Mouse (Mus musculus) midbrain, embryonic 13.5 days (tissue): ENCODE measurements around the gene Atp1a4. TPM values are rescaled to one million over a fixed set of nuclear protein-coding genes. Genes with fewer than 3 reads are reported as not detected.

Source experiments
- ATAC-seq: fragments of 200-750 bp; cut with Nextera tagmentation; 2 replicates; pipeline ENCODE4 v1.8.0; 2017; ENCODE audit warnings: mild to moderate bottlenecking, moderate TSS enrichment, moderate library complexity
- H3K27ac ChIP-seq: fragments of 300-500 bp; sonication (generic); 2 replicates; pipeline ENCODE4 v1.5.1; 2015; ENCODE audit warnings: inconsistent platforms, mild to moderate bottlenecking, moderate library complexity
- H3K27me3 ChIP-seq: fragments of 300-500 bp; sonication (generic); 2 replicates; pipeline ENCODE4 v1.6.1; 2015; ENCODE audit warnings: mild to moderate bottlenecking, inconsistent platforms
- H3K36me3 ChIP-seq: fragments of 300-500 bp; sonication (generic); 2 replicates; pipeline ENCODE4 v1.6.1; 2015; ENCODE audit warnings: mild to moderate bottlenecking, inconsistent platforms
- H3K4me1 ChIP-seq: fragments of 300-500 bp; sonication (generic); replicated peaks from 2 replicates; pipeline ENCODE4 v1.6.1; 2015; ENCODE audit warnings: inconsistent platforms
- H3K4me2 ChIP-seq: fragments of 300-500 bp; sonication (generic); replicated peaks from 2 replicates; pipeline ENCODE4 v1.6.1; 2015; ENCODE audit warnings: moderate library complexity, mild to moderate bottlenecking, inconsistent platforms
- H3K4me3 ChIP-seq: fragments of 300-500 bp; sonication (generic); replicated peaks from 2 replicates; pipeline ENCODE4 v1.5.1; 2015; ENCODE audit warnings: mild to moderate bottlenecking, inconsistent platforms
- H3K9ac ChIP-seq: fragments of 300-500 bp; sonication (generic); replicated peaks from 2 replicates; pipeline ENCODE4 v1.6.1; 2015; ENCODE audit warnings: mild to moderate bottlenecking, inconsistent platforms
- H3K9me3 ChIP-seq: fragments of 300-500 bp; sonication (generic); 2 replicates; pipeline ENCODE4 v1.6.1; 2016; ENCODE audit warnings: mild to moderate bottlenecking, inconsistent platforms
- WGBS: fragments of 180-500 bp; shearing (Covaris S2); methylation state at CpG from one replicate; pipeline ENCODE4 v1.1.7; 2015; 5-methylcytosine and 5-hydroxymethylcytosine counted together
- polyA plus RNA-seq: library from polyadenylated mRNA; unstranded; fragments of >200 nt; fragmentation: Nextera tagmentation; extraction: Ambion mirVana; gene quantifications from 2 replicates; pipeline ENCODE4 v1.2.1, GENCODE M21; 2015

Atp1a4 gene
- polyA plus RNA-seq, 1 experiment from 2014 or later, result not detected

DNA sequence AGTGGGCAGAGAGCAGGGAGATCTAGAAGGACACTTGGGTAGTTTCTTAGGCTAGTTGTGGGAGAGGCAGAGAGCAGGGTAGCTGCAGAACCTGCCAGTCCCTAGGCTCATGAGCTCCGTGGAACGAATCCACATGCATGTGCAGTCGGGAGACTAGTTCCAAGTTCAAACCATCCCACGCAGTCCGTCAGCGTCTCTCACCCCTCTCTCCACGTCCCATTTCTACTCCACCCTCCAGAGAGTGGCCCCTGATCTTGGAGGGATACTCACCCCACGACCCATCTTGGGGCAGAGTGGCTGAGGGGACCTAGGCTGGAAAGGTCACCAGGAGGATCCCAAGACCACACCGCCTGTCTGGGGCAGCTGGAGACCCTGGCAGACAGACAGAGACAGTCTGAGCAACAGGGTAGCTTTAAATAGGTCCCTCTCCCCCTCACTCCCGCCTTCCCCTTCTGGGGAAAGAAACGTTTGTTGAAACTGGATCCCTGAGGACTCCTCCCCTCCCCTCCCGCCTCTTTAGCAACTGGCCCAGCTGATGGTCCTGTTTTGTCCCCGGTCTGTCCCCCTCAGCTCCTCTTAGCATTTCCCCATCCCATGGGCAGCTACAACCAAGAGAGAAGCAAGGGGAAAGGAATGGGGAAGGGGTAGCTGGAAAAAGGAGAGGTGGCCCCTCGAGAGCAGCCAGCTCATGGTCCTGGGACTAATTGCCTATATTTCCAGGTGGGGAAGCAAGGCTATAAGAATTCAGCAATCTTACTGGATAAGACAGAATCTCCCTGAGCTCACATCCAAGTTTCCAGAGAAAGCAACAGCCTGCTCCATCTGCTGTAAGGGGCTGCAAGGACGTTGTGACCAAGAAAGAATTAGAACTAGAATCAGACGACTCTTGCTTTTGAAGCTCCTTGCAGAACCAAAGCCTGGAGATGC is 39.7 kb upstream of the Atp1a4 start, which contains the start of gene Atp1a2:
Atp1a2 (minus strand) TSS at position 454 of the 927 bp plus-strand sequence.
- H3K4me3 ChIP-seq, result peak within 1 kb of the TSS; percentile 24
- H3K27ac ChIP-seq, result peak within 1 kb of the TSS; percentile 47
- peaks cover 65% of the 10 kb centered on the region for H3K4me1 ChIP-seq
- no peaks in the 10 kb centered on the region for H3K36me3 ChIP-seq
- WGBS, result 13% methylated on average over 16 of the region's 16 CpGs
- peak within 1 kb of the TSS; percentile 33 for H3K4me2 ChIP-seq
- ATAC-seq, result peak; percentile 20; the same call in 1 of the 2 replicates
- no peaks in the 10 kb centered on the region for H3K9me3 ChIP-seq
- H3K27me3 ChIP-seq, result peaks cover 5% of the 10 kb centered on the region; the same call in 1 of the 2 replicates
- peak within 1 kb of the TSS; percentile 44; the same call in 1 of the 2 replicates for H3K9ac ChIP-seq

DNA sequence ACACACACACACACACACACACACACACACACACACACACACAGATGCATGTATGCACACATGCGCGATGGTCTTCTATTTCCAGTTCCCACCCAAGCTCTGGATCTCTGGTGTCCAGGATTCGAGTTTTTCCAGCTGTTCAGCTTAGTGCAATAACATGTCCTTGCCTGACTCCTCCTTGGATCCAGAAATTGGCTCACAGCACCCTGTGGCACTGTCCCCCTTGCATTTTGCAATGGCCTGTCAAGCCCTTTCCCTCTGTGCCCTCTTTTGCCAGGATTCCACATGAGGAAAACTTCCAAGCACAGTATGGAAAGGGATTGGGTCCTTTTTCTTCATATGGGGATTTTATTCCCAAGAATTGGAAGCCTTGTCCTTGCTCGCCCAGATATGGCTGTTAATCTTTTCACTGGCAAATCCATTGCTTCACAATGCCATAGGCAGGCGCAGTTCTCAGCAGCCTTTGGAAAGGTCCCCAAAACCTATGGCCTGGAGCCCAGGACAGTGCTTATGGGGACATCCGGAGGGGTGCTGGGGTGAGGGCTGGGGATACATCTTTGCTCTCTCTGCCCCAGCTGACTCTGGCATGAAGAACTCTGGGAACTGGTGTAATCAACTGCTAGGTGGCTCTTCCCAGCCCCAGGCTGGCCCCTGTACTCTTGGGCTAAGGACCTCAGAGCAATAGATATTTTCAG is 38.7 kb upstream of the Atp1a4 start:
- WGBS, result 86% methylated on average over 6 of the region's 6 CpGs
- Histone ChIP-seq H3K4me1 (peaks cover 57% of the 10 kb centered on the region), H3K4me2 (peak overlapping the region; percentile 33), H3K27me3 (peaks cover 5% of the 10 kb centered on the region; the same call in 1 of the 2 replicates), H3K4me3 (peak overlapping the region; percentile 24), H3K36me3 (no peaks in the 10 kb centered on the region), H3K9me3 (no peaks in the 10 kb centered on the region), H3K9ac (peak overlapping the region; percentile 44; the same call in 1 of the 2 replicates), H3K27ac (peak overlapping the region; percentile 47)
- no peak for ATAC-seq

GRCm38 (mm10) chr1:172295751-172296197 is 37.6 kb upstream of the Atp1a4 start:
- Histone ChIP-seq H3K4me2 (peak overlapping the region; percentile 33), H3K4me3 (peak overlapping the region; percentile 24; the same call in 1 of the 2 replicates), H3K4me1 (peaks cover 45% of the 10 kb centered on the region), H3K36me3 (no peaks in the 10 kb centered on the region), H3K27ac (peak overlapping the region; percentile 47; the same call in 1 of the 2 replicates), H3K9me3 (no peaks in the 10 kb centered on the region), H3K27me3 (peaks cover 5% of the 10 kb centered on the region; the same call in 1 of the 2 replicates), H3K9ac (no peak overlapping the region)
- WGBS, result 44% methylated on average over 4 of the region's 4 CpGs
- peak; percentile 64 for ATAC-seq

- no peak overlapping the region for H3K4me3 ChIP-seq
- ATAC-seq, result no peak
- H3K27me3 ChIP-seq, result no peaks in the 10 kb centered on the region; the same call in 1 of the 2 replicates
- no peak overlapping the region for H3K27ac ChIP-seq
- no peaks in the 10 kb centered on the region for H3K9me3 ChIP-seq
- 86% methylated on average over 11 of the region's 11 CpGs for WGBS
- H3K9ac ChIP-seq, result no peak overlapping the region
- peaks cover 40% of the 10 kb centered on the region for H3K4me1 ChIP-seq
- no peak overlapping the region for H3K4me2 ChIP-seq
- H3K36me3 ChIP-seq, result no peaks in the 10 kb centered on the region
These were observed 35.2 kb upstream of the Atp1a4 start for GRCm38 (mm10) chr1:172293449-172293848.

DNA sequence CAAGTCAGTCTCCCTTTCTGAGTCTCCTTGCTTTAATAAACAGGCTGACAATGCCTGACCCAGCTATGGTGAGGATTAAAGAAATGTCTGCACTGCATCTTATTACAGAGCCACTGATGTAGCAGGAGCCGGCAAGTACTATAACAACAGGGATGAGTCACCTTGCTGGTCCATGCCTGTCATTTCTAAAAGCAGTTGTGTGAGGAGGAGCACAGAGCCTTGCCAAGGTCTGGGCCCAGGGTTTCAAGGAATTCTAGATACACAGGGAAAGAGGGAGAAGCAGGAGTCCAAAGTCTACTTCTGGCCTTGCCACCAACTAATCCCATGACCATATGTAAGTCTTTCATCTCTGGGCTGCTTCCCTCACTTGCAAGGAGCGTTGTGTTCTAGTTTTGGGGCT is 34.7 kb upstream of the Atp1a4 start:
- 75% methylated on average over 2 of the region's 2 CpGs for WGBS
- Histone ChIP-seq H3K4me2 (no peak overlapping the region), H3K36me3 (no peaks in the 10 kb centered on the region), H3K4me3 (no peak overlapping the region), H3K4me1 (peaks cover 35% of the 10 kb centered on the region), H3K9ac (no peak overlapping the region), H3K9me3 (no peaks in the 10 kb centered on the region), H3K27me3 (no peaks in the 10 kb centered on the region; the same call in 1 of the 2 replicates), H3K27ac (no peak overlapping the region)
- ATAC-seq, result no peak

DNA sequence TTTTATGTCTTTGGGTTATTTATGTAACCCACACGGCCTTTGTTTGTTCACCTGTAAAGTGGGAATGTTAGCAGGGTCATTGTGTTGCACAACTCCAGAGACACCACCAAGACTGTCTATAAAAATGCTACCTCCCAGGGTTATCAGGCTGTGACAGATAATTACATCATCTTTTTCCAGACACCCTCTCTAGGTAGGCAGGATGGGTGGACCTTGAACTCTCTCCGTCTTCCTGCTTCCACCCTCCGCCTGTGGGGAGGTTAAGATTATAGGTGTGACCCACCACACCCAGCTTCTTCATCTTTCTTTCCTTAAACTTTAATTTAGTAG is 31.4 kb upstream of the Atp1a4 start:
- WGBS, result 95% methylated on average over 3 of the region's 3 CpGs
- Histone ChIP-seq H3K4me1 (peaks cover 4% of the 10 kb centered on the region), H3K27ac (no peak overlapping the region), H3K27me3 (no peaks in the 10 kb centered on the region), H3K4me2 (no peak overlapping the region), H3K36me3 (no peaks in the 10 kb centered on the region), H3K4me3 (no peak overlapping the region), H3K9me3 (no peaks in the 10 kb centered on the region), H3K9ac (no peak overlapping the region)
- ATAC-seq, result no peak

DNA sequence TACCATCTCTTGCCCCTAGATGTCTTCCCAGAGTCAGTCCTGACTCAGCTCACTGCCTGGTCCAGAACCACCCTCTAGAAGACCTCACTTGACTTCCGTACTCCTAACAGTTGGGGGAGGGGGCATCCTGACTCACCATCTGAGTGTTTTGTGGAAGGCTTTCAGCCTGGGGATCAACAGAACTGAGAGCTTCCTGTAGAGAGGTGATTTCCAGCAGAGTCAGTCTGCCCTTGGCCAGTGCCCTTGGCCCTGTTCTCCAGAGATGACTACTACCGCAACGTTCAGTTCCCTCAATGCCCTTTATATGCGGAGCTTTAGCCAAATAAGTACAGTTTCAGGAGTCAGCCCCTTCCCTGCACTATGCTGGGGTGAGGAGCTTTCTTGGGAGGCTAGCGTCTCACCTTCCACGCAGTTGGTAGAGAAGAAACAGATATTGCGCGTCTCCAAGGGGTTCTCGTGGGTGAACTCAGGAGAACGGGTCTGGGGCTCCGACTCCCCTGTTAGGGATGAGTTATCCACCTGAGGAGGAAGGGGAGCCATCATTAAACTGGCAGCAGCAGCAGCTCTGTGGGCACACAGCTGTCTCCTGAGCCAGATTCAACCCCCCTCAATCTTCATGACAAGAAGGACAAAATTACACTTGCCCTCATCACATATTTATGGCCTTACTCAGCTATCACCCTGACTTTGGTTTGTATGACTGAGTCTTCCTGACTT is 30.8 kb upstream of the Atp1a4 start:
- H3K4me3 ChIP-seq, result no peak overlapping the region
- no peak for ATAC-seq
- H3K27ac ChIP-seq, result no peak overlapping the region
- H3K4me2 ChIP-seq, result no peak overlapping the region
- WGBS, result 92% methylated on average over 11 of the region's 11 CpGs
- H3K27me3 ChIP-seq, result no peaks in the 10 kb centered on the region
- H3K4me1 ChIP-seq, result no peaks in the 10 kb centered on the region
- no peaks in the 10 kb centered on the region for H3K36me3 ChIP-seq
- H3K9me3 ChIP-seq, result no peaks in the 10 kb centered on the region
- no peak overlapping the region for H3K9ac ChIP-seq

DNA sequence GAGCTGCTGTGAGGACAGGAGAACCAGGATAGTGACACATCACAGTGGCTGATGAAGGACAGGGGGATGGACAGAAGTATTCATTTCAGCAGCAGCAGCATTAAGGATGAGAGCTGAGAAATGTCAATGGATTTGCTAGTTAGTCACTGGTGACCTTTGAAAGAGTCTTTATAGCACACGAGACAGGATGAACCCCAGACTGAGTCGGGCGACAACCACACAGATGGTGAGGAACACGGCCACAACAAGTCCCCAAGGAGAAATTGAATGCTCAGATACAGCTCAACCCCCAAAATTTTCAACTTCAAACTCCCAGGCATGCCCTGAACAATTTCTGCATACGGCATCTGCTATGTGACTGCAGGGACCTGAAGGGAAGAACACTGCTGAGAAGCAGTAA is 28.5 kb upstream of the Atp1a4 start:
- Histone ChIP-seq H3K4me1 (no peaks in the 10 kb centered on the region), H3K4me2 (no peak overlapping the region), H3K27ac (no peak overlapping the region), H3K4me3 (no peak overlapping the region), H3K9me3 (no peaks in the 10 kb centered on the region), H3K27me3 (no peaks in the 10 kb centered on the region), H3K36me3 (no peaks in the 10 kb centered on the region), H3K9ac (no peak overlapping the region)
- WGBS, result 94% methylated on average over 5 of the region's 5 CpGs
- ATAC-seq, result no peak

DNA sequence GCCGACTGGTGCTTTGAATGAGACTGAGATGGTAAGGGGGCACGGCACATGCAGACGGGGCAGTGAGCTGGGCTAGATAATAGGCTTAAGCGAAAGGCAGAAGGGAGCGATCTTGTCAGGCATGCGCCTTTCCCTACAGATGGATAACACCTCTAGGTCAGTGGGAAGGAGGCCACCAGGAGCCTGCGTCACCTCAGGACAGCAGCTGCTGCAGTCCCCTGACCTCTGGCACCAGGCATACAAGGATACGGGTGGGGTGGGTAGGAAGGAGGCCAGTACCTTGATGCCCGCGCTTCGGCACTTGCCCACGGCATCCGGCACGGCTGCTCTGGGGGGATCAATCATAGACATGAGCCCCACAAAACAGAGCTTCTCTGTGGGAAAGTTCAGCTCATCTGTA is 26.0 kb upstream of the Atp1a4 start:
- Histone ChIP-seq H3K4me1 (no peaks in the 10 kb centered on the region), H3K4me3 (no peak overlapping the region), H3K4me2 (no peak overlapping the region), H3K27ac (no peak overlapping the region), H3K36me3 (no peaks in the 10 kb centered on the region), H3K9ac (no peak overlapping the region), H3K9me3 (no peaks in the 10 kb centered on the region), H3K27me3 (no peaks in the 10 kb centered on the region)
- 89% methylated on average over 14 of the region's 14 CpGs for WGBS
- ATAC-seq, result no peak

DNA sequence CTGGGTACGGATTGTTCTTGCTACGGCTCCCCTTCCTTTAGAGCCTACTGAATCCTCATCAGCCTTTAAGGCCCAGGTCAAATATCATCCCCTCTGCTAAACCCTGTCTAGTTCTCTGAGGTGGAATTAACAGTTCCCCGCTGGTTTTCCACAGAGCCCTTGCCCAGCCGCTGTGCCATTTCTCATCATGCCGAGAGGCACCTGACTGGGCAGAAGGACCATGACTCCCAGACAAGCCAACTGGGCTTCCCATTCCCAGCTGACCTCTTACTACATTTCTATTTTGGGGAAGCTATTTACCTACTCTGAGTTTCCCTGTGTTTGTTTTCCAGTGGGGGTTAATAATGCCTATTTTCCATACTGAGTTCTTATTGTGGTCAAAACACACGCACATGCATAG is 24.9 kb upstream of the Atp1a4 start:
- Histone ChIP-seq H3K9me3 (no peaks in the 10 kb centered on the region), H3K27me3 (no peaks in the 10 kb centered on the region), H3K4me2 (no peak overlapping the region), H3K4me3 (no peak overlapping the region), H3K4me1 (no peaks in the 10 kb centered on the region), H3K9ac (no peak overlapping the region), H3K36me3 (no peaks in the 10 kb centered on the region), H3K27ac (no peak overlapping the region)
- ATAC-seq, result no peak
- WGBS, result 88% methylated on average over 6 of the region's 6 CpGs

DNA sequence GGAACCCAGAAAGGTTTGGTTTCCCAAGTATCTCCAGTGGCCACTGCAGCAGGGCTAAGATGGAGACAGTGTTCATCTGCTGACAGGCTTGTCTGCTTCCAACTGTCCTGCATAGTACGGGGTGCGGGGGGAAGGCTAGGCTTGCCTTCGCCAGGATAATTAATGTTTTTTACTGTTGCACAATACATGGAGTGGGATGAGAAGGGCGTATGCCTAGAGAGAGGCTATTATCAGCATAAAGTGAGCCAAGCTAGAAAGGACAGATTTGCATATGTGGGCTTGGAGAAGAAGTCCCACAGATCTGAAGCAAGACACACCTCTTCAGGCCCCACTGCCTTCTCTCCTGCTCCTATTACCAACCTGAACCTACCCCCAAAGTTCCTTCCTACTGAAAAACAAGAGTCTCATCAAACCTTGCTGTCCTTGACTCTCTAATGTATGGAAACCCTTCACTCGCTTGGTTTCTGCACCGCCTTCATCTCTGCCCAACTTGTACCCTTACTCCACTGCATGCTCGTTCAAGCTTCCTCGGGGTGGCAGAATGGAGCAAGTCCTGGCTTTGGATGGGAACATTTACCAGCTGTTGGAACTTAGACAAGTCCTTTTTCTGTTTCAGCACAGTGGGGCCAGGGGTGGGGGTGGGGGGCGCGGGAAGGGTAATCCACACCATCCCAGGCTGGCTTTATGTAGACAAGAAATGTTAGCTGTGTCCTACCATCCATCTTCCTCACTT is 23.5 kb upstream of the Atp1a4 start:
- WGBS, result 92% methylated on average over 10 of the region's 10 CpGs
- Histone ChIP-seq H3K4me3 (no peak overlapping the region), H3K4me1 (no peaks in the 10 kb centered on the region), H3K9me3 (no peaks in the 10 kb centered on the region), H3K27ac (no peak overlapping the region), H3K27me3 (no peaks in the 10 kb centered on the region), H3K9ac (no peak overlapping the region), H3K36me3 (no peaks in the 10 kb centered on the region), H3K4me2 (no peak overlapping the region)
- no peak for ATAC-seq
